Mouse (Mus musculus) kidney, adult 11 months (tissue): ENCODE data around the gene Gm20388.

Source experiments
- DNase-seq: peaks from one replicate; pipeline ENCODE4 v3.0.0; 2022

Gene Gm20388

GRCm38 (mm10) chr8:123651390-123652098 is 3740.9 kb downstream of the Gm20388 start:
- no peak for DNase-seq

DNA sequence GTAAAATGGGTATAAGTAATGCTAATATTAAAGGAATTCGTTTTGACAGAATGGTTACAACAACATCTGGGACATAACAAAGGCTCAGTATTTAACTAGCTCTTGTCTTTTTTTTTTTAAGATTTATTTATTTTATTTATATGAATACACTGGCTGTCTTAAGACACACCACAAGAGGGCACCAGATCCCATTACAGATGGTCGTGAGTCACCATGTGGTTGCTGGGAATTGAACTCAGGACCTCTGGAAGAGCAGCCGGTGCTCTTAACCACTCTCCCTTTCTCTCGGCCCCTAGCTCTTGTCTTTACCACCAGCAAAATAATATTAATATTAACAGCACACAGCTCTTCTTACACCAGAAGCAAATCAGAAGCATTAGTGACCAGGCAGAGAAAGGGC is 3742.0 kb downstream of the Gm20388 start:
- DNase-seq: no peak

DNA sequence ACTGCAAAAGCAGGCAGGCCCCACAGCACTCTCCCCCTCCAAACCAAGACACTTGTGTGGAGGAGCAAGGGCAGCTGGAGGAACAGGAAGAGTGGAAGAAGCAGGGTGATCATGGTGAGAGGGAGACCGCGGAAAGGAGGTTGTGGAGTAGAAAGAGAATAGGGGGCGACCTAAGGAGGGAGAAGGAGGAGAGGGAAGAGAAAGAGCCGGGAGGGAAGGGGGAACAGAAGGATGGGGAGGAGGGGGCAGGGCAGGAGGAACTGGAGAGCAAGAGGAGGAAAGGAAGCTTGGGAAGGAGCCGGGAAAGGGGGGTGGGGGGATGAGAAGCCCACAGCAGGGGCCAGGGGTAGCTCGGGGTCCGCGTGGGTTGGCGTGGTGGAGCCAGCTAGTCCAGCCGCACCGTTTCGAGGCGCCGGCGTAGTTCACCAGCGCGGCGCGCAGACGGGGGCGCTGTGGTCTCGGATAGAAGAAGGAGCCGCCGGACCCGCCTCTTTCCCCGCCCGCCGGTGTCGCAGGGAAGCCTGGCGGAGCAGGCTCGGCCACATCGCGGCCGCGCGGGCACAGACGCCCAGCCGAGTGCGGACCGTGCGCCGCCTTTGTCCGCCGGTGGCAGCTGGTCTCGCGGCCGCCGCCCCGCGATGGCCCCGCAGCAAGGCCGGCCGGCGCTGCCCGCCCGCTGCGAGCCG is 3742.8 kb downstream of the Gm20388 start, which contains the start of gene Rhou:
Gene Rhou (plus strand): TSS at position 622 of the 686 bp plus-strand sequence.
- peak; percentile 80 for DNase-seq

DNA sequence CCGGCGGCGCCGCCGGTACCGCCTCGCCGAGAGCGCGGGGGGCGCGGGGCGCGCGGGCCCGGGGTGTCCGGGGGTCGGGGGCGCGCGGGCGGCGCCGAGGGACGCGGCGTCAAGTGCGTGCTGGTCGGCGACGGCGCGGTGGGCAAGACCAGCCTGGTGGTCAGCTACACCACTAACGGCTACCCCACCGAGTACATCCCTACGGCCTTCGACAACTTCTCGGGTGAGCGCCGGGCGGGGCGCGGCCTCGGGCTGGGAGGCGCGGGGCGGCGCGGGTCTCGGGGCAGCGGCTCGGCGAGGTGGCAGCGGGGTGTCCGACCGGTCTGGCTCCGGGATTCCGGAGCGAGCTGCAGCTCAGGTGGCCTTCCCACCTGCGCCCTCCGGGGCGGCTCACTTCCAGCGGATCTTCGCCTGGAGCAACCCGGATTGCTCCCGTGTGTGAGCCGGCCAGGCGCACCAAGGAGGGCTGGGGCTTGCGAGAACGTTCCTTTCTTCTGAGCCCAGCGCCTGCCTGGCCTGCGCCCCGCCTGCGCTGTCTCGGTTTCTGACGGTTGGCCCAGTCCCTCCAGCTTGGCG is 3743.4 kb downstream of the Gm20388 start:
- DNase-seq: peak; percentile 24

- DNase-seq: no peak
Observed at GRCm38 (mm10) chr8:123654763-123655162, 3744.1 kb downstream of the Gm20388 start.

DNA sequence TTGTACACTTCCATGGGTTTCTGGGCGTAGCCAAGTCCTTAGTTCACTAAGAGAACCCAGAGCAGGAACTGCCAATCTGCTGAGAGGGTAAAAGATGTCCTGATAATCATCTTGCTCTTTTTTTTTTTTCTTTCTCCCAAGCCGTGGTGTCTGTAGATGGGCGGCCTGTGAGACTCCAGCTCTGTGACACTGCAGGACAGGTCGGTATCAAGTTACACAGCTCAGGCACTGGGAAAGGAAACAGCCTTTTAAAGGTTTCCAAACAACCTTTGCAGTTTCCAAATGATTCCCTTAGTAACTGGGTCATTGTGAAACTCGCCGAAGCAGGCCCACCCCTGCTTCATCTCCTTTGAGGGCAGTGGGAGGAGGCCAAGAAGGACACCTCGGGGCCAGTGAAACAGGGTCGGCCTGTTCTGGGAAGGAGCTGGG is 3744.7 kb downstream of the Gm20388 start:
- no peak for DNase-seq

DNA sequence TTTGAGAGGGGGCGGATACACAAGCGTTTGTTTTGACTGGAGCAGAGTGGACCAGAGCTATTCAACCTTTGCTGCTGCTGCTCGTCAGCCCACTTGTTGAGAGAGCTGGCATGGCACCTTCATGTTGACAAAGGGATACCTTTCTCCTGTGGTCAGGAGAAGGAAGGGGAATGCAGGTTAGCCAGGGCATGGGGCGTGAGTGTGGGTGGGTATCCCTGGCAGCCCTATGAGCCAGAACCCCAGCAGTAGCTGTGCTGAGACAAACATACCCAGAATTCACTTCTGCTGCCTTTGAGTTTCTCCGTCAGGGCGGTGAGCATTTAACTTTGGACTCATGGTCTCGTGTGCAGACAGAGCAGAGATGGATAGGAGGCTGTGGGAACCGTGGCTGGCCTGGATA is 3747.2 kb downstream of the Gm20388 start:
- no peak for DNase-seq

- DNase-seq: no peak
Observed at GRCm38 (mm10) chr8:123659469-123660057, 3748.9 kb downstream of the Gm20388 start.

GRCm38 (mm10) chr8:123661515-123661914 is 3750.9 kb downstream of the Gm20388 start:
- DNase-seq: no peak

- DNase-seq: no peak
Observed at GRCm38 (mm10) chr8:123665580-123665979, 3754.9 kb downstream of the Gm20388 start.

DNA sequence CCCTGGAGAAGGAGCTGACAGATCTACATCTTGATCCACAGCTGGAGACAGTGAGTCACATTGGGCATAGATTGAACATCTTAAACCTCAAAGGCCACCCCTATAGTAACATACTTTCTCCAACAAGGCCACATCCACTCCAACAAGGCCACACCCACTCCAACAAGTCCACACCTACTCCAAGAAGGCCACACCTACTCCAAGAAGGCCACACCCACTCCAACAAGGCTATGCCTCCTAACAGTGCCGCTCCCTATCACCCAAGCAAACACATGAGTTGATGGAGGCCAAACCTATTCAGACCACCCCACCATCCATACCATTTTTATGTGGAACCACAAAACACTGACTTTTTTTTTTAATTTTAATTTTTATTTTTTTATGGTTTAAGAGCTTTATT is 3756.2 kb downstream of the Gm20388 start:
- DNase-seq: no peak

- DNase-seq: no peak
Observed at GRCm38 (mm10) chr8:123668681-123669080, 3758.0 kb downstream of the Gm20388 start.

GRCm38 (mm10) chr8:123670766-123671165 is 3760.1 kb downstream of the Gm20388 start:
- DNase-seq: no peak

DNA sequence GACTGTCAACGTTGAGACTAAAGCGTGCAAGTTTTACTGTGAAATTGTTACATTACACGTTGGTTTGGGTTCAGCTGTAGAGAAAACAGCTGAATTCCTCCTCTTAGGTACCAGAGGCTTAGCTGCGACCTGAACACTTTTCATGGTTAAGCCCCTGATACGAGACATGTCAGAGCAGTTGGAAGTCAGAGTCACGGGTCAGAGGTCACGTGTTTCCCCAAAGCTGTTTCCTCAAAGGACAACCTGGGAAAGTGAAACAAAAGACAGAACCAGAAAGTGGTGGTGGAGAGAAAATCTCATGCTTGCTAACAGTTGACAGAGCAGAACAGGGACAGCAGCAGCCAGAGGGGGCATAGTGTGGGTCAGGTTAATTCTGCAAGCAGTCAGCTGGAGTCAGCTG is 3760.8 kb downstream of the Gm20388 start:
- no peak for DNase-seq

DNA sequence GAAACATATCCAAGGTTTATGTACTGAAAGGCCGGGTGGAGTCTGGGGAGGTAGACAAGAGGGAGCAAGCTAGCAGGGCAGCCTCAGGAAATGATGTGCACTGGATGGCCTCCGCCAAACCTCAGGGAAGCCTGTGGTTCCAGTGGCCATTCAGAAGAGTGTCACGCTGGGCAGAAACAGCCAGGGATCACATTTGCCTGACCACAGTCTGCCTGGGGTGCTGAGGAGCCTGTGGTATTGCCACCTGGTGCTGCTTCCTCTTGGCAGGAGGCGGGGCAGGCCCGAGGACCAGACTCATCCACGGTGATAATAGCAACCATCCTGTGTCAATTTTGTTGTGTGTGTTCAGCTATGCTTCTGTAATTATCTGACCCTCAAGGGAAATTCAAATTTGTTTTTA is 3762.0 kb downstream of the Gm20388 start:
- no peak for DNase-seq

GRCm38 (mm10) chr8:123675611-123676010 is 3765.0 kb downstream of the Gm20388 start:
- no peak for DNase-seq

- no peak for DNase-seq
Observed at GRCm38 (mm10) chr8:123678390-123678789, 3767.7 kb downstream of the Gm20388 start.

- DNase-seq: peak; percentile 7
Observed at GRCm38 (mm10) chr8:123682073-123682761, 3771.6 kb downstream of the Gm20388 start.

GRCm38 (mm10) chr8:123683321-123683720 is 3772.7 kb downstream of the Gm20388 start:
- no peak for DNase-seq

DNA sequence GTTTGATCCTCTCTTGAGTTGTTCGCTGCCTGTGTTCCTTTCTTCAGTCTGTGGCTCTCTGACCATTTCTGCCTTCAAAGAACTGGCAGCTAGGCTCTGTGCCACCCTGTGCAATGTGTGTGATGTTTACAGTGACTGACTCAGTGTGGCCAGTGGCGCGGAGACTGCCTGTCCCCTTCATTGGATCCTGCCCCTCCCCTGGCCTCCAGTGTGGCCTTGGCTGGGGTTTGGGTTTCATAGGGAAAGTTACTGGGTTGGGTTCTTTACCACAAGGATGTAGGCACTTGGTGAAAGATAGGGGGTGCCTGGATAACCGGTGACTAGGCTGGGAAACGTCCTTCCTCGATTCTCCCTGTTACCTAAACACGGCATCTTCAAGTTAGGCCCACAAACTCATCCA is 3774.2 kb downstream of the Gm20388 start:
- DNase-seq: no peak

GRCm38 (mm10) chr8:123685477-123685876 is 3774.8 kb downstream of the Gm20388 start:
- DNase-seq: no peak

- DNase-seq: no peak
Observed at GRCm38 (mm10) chr8:123687826-123688225, 3777.2 kb downstream of the Gm20388 start.
